Mouse (Mus musculus) neutrophil, adult 5-6 weeks (primary cell): ENCODE data around the gene Akip1. TPM values are rescaled to one million over a fixed set of nuclear protein-coding genes. Genes with fewer than 3 reads are reported as not detected.

Source experiments
- ATAC-seq: fragments of 151-379, 151-347 bp; 2 replicates; pipeline ENCODE4 v1.8.0; 2017; ENCODE audit warnings: mild to moderate bottlenecking, moderate TSS enrichment; ENCODE audit not compliant: insufficient number of reproducible peaks, poor library complexity, low FRiP score, severe bottlenecking; ENCODE audit errors: extremely low read depth
- total RNA-seq: library from RNA; stranded (forward); fragments of 200-1000 nt; gene quantifications from 2 replicates; pipeline ENCODE4 v1.2.3, GENCODE M21; 2017

Gene Akip1
- total RNA-seq, 1 experiment from 2014 or later, result 4.7 TPM

GRCm38 (mm10) chr7:109704016-109704377 is 507 bp downstream of the Akip1 start:
- ATAC-seq, result no peak

- no peak for ATAC-seq
Measured at GRCm38 (mm10) chr7:109704461-109704860, 971 bp downstream of the Akip1 start.

- ATAC-seq, result peak; percentile 49
Measured at GRCm38 (mm10) chr7:109707023-109707785, 3.7 kb downstream of the Akip1 start.

GRCm38 (mm10) chr7:109708961-109709382 is 5.5 kb downstream of the Akip1 start:
- ATAC-seq, result no peak

- ATAC-seq, result no peak
Measured at GRCm38 (mm10) chr7:109710069-109710468, 6.6 kb downstream of the Akip1 start.

- no peak for ATAC-seq
Measured at GRCm38 (mm10) chr7:109712198-109712597, 8.7 kb downstream of the Akip1 start.

GRCm38 (mm10) chr7:109713434-109713982 is 10.0 kb downstream of the Akip1 start:
- ATAC-seq, result no peak

GRCm38 (mm10) chr7:109719286-109719685 is 15.8 kb downstream of the Akip1 start:
- ATAC-seq, result no peak

- no peak for ATAC-seq
Measured at GRCm38 (mm10) chr7:109722618-109723017, 19.1 kb downstream of the Akip1 start.

- ATAC-seq, result no peak
Measured at GRCm38 (mm10) chr7:109723114-109723513, 19.6 kb downstream of the Akip1 start.

GRCm38 (mm10) chr7:109723697-109724096 is 20.2 kb downstream of the Akip1 start, which contains the start of gene BC051019:
Gene BC051019, minus strand, starts transcription at chr7:109723850.
- ATAC-seq, result no peak

GRCm38 (mm10) chr7:109731626-109732025 is 28.1 kb downstream of the Akip1 start, which contains the start of gene Ascl3:
Gene Ascl3, minus strand, starts transcription at chr7:109731726.
- ATAC-seq, result no peak

GRCm38 (mm10) chr7:109734806-109735205 is 31.3 kb downstream of the Akip1 start:
- ATAC-seq, result no peak

GRCm38 (mm10) chr7:109739822-109740370 is 36.4 kb downstream of the Akip1 start:
- no peak for ATAC-seq

- no peak for ATAC-seq
Measured at GRCm38 (mm10) chr7:109741060-109741459, 37.6 kb downstream of the Akip1 start.

GRCm38 (mm10) chr7:109741703-109742102 is 38.2 kb downstream of the Akip1 start:
- no peak for ATAC-seq

GRCm38 (mm10) chr7:109747747-109748146 is 44.3 kb downstream of the Akip1 start:
- no peak for ATAC-seq

GRCm38 (mm10) chr7:109751427-109752007 is 48.0 kb downstream of the Akip1 start:
- ATAC-seq, result no peak

- ATAC-seq, result peak; percentile 74
Measured at GRCm38 (mm10) chr7:109752008-109752925, 48.8 kb downstream of the Akip1 start, which contains the start of gene Tmem9b. Gene Tmem9b, minus strand, starts transcription at chr7:109752875.
